Mouse (Mus musculus): ENCODE data around the gene Comtd1.

DNA sequence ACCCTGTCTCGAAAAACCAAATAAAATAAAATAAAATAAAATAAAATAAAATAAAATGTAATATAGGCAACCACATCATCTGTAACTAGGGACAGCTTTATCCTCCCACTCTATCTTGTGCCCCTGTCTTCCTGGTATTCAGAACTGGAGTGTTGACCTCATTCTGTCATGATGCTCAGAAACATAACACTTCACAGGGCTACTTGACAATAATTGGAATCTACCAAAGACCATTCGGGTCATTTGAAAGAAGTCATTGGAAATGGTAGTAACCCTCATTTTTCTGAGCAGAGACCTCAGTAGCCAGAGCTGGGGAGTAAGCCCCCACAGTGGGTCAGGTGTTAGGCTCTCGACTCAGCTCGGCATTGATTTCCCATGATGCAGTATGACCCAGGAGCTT lies 34.2 kb downstream of the Comtd1 start:
- TF ChIP-seq CTCF (IDR thresholded peaks at IDR 0.05; ENCODE audit: extremely low read depth, insufficient read depth, insufficient read length, insufficient replicate concordance) (no peak), POLR2A (IDR thresholded peaks at IDR 0.05; ENCODE audit: low read depth, low read length) (no peak)

All from spleen, adult 2 months (tissue).